Mouse (Mus musculus): ENCODE results near the gene Efr3b. TPM values are rescaled to one million over a fixed set of nuclear protein-coding genes. Genes with fewer than 3 reads are reported as not detected.

Gene Efr3b
- total RNA-seq (2014; rRNA removed), result 65.7 and 86.6 TPM in 2 replicates
- 16.5 and 25.5 TPM in 2 replicates for polyA plus RNA-seq (2015; fragmentation: Nextera tagmentation; extraction: Ambion mirVana)

GRCm38 (mm10) chr12:4038061-4039041 lies at the start of gene Efr3b:
TSS of gene Efr3b (minus strand) at chr12:4038915.
- Histone ChIP-seq H3K4me1 (ENCODE audit: insufficient read depth) (peaks cover 10% of the 10 kb centered on the region), H3K9me3 (ENCODE audit: low read length) (no peaks in the 10 kb centered on the region), H3K27ac (ENCODE audit: low read depth, low read length) (peak within 1 kb of the TSS; percentile 81), H3K36me3 (ENCODE audit: insufficient read depth) (no peaks in the 10 kb centered on the region), H3K4me2 (ENCODE audit: low read depth) (peak within 1 kb of the TSS; percentile 68), H3K4me3 (ENCODE audit: low read depth, low read length) (peak within 1 kb of the TSS; percentile 88), H3K9ac (peak within 1 kb of the TSS; percentile 87), H3K27me3 (ENCODE audit: insufficient read depth, low read length) (no peaks in the 10 kb centered on the region)
- WGBS, result under 1% methylated on average over 73 of the region's 78 CpGs
- DNase-seq, result peak; percentile 88
- peak; percentile 91 for ATAC-seq
- peak; percentile 36; the same call in 1 of the 2 replicates for TF ChIP-seq CTCF (IDR thresholded peaks at IDR 0.05; ENCODE audit: low read depth)

GRCm38 (mm10) chr12:4083441-4083840 lies 44.7 kb upstream of the Efr3b start:
- TF ChIP-seq CTCF (IDR thresholded peaks at IDR 0.05; ENCODE audit: low read depth), result no peak
- peak overlapping the region; percentile 97; the same call in 1 of the 2 replicates for H3K27ac ChIP-seq (ENCODE audit: low read depth, low read length)
- H3K4me1 ChIP-seq (ENCODE audit: insufficient read depth), result peaks cover 6% of the 10 kb centered on the region; the same call in 1 of the 2 replicates
- H3K36me3 ChIP-seq (ENCODE audit: insufficient read depth), result peaks cover 9% of the 10 kb centered on the region; the same call in 1 of the 2 replicates
- H3K9ac ChIP-seq, result peak overlapping the region; percentile 66; the same call in 1 of the 2 replicates
- H3K9me3 ChIP-seq (ENCODE audit: low read length), result no peaks in the 10 kb centered on the region
- no peaks in the 10 kb centered on the region for H3K27me3 ChIP-seq (ENCODE audit: insufficient read depth, low read length)
- no peak for ATAC-seq
- H3K4me3 ChIP-seq (ENCODE audit: low read depth, low read length), result peak overlapping the region; percentile 49
- 49% methylated on average over 8 of the region's 8 CpGs for WGBS
- no peak for DNase-seq
- H3K4me2 ChIP-seq (ENCODE audit: low read depth), result peak overlapping the region; percentile 76

GRCm38 (mm10) chr12:4082132-4083001 lies 43.7 kb upstream of the Efr3b start, which contains the start of gene Dnajc27:
TSS of gene Dnajc27 (plus strand) at chr12:4082583.
- H3K4me2 ChIP-seq (ENCODE audit: low read depth), result peak within 1 kb of the TSS; percentile 76
- WGBS, result 8% methylated on average over 59 of the region's 59 CpGs
- peak; percentile 1; the same call in 1 of the 2 replicates for TF ChIP-seq CTCF (IDR thresholded peaks at IDR 0.05; ENCODE audit: low read depth)
- H3K36me3 ChIP-seq (ENCODE audit: insufficient read depth), result peaks cover 7% of the 10 kb centered on the region; the same call in 1 of the 2 replicates
- no peaks in the 10 kb centered on the region for H3K27me3 ChIP-seq (ENCODE audit: insufficient read depth, low read length)
- peaks cover 6% of the 10 kb centered on the region; the same call in 1 of the 2 replicates for H3K4me1 ChIP-seq (ENCODE audit: insufficient read depth)
- H3K9me3 ChIP-seq (ENCODE audit: low read length), result no peaks in the 10 kb centered on the region
- DNase-seq (peak; percentile 98), ATAC-seq (peak; percentile 97)
- peak within 1 kb of the TSS; percentile 49 for H3K4me3 ChIP-seq (ENCODE audit: low read depth, low read length)
- H3K27ac ChIP-seq (ENCODE audit: low read depth, low read length), result peak within 1 kb of the TSS; percentile 97
- H3K9ac ChIP-seq, result peak within 1 kb of the TSS; percentile 66

GRCm38 (mm10) chr12:4080311-4080710 lies 41.6 kb upstream of the Efr3b start:
- Histone ChIP-seq H3K4me1 (ENCODE audit: insufficient read depth) (peaks cover 6% of the 10 kb centered on the region; the same call in 1 of the 2 replicates), H3K9ac (no peak overlapping the region), H3K27ac (ENCODE audit: low read depth, low read length) (no peak overlapping the region), H3K4me2 (ENCODE audit: low read depth) (no peak overlapping the region), H3K36me3 (ENCODE audit: insufficient read depth) (no peaks in the 10 kb centered on the region), H3K9me3 (ENCODE audit: low read length) (no peaks in the 10 kb centered on the region), H3K27me3 (ENCODE audit: insufficient read depth, low read length) (no peaks in the 10 kb centered on the region), H3K4me3 (ENCODE audit: low read depth, low read length) (no peak overlapping the region)
- no peak for ATAC-seq
- peak; percentile 92 for DNase-seq
- WGBS, result 2% methylated on average over 2 of the region's 2 CpGs
- TF ChIP-seq CTCF (IDR thresholded peaks at IDR 0.05; ENCODE audit: low read depth), result peak; percentile 95

GRCm38 (mm10) chr12:4078069-4078468 lies 39.4 kb upstream of the Efr3b start:
- Histone ChIP-seq H3K9ac (no peak overlapping the region), H3K36me3 (ENCODE audit: insufficient read depth) (no peaks in the 10 kb centered on the region), H3K9me3 (ENCODE audit: low read length) (no peaks in the 10 kb centered on the region), H3K27me3 (ENCODE audit: insufficient read depth, low read length) (no peaks in the 10 kb centered on the region), H3K4me1 (ENCODE audit: insufficient read depth) (no peaks in the 10 kb centered on the region), H3K27ac (ENCODE audit: low read depth, low read length) (no peak overlapping the region), H3K4me3 (ENCODE audit: low read depth, low read length) (no peak overlapping the region), H3K4me2 (ENCODE audit: low read depth) (no peak overlapping the region)
- no peak for TF ChIP-seq CTCF (IDR thresholded peaks at IDR 0.05; ENCODE audit: low read depth)
- ATAC-seq (no peak), DNase-seq (peak; percentile 18)
- 50% methylated on average over 1 of the region's 1 CpGs for WGBS

- Histone ChIP-seq H3K4me1 (ENCODE audit: insufficient read depth) (no peaks in the 10 kb centered on the region; the same call in 1 of the 2 replicates), H3K4me2 (ENCODE audit: low read depth) (no peak overlapping the region), H3K9ac (no peak overlapping the region), H3K4me3 (ENCODE audit: low read depth, low read length) (no peak overlapping the region), H3K36me3 (ENCODE audit: insufficient read depth) (no peaks in the 10 kb centered on the region), H3K27ac (ENCODE audit: low read depth, low read length) (no peak overlapping the region), H3K9me3 (ENCODE audit: low read length) (no peaks in the 10 kb centered on the region), H3K27me3 (ENCODE audit: insufficient read depth, low read length) (no peaks in the 10 kb centered on the region)
- no peak for TF ChIP-seq CTCF (IDR thresholded peaks at IDR 0.05; ENCODE audit: low read depth)
- no peak for DNase-seq
- no peak for ATAC-seq
These were observed 37.7 kb upstream of the Efr3b start for GRCm38 (mm10) chr12:4076383-4076782.
